Mouse (Mus musculus): ENCODE data around the gene Dapl1. TPM values are rescaled to one million over a fixed set of nuclear protein-coding genes. Genes with fewer than 3 reads are reported as not detected.

Gene Dapl1
- polyA plus RNA-seq, 1 experiment from 2014 or later = 4.9 TPM

DNA sequence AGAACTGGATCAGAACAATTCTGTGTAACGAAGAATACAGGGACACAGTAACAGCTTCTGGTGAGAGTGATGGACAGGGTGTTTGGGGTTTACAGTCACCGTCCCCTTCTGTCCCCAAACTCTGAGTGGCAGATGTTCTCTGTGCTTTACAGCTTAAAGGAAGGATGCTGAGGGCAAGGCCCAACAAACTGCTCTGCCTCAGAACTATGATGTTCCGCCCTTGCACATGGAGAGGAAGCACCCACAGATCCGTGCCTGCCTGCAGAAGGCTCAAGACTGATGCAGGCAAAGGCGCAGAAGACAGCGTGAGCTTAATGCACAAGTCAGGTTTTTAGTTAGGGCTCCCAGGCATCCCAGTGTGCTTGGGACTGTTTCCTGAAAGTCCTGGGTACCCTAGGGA lies 16.5 kb upstream of the Dapl1 start:
- H3K9me3 ChIP-seq (ENCODE audit: control insufficient read depth, low read length) = no peaks in the 10 kb centered on the region
- H3K4me3 ChIP-seq (ENCODE audit: low read length) = no peak overlapping the region
- no peak for ATAC-seq (ENCODE audit: low FRiP score, low TSS enrichment)
- H3K4me1 ChIP-seq (ENCODE audit: control insufficient read depth, insufficient read depth, low read length) = peaks cover 4% of the 10 kb centered on the region; the same call in 1 of the 2 replicates
- H3K4me2 ChIP-seq (replicated peaks; ENCODE audit: low read depth, low read length) = no peak overlapping the region
- no peak overlapping the region for H3K9ac ChIP-seq (ENCODE audit: low read depth, low read length)
- 91% methylated on average over 6 of the region's 6 CpGs for WGBS
- no peak overlapping the region for H3K27ac ChIP-seq (ENCODE audit: low read depth, low read length)
- no peaks in the 10 kb centered on the region for H3K36me3 ChIP-seq (ENCODE audit: control insufficient read depth, insufficient read depth, low read length)
- H3K27me3 ChIP-seq (ENCODE audit: control insufficient read depth, insufficient read depth, low read length) = no peaks in the 10 kb centered on the region

DNA sequence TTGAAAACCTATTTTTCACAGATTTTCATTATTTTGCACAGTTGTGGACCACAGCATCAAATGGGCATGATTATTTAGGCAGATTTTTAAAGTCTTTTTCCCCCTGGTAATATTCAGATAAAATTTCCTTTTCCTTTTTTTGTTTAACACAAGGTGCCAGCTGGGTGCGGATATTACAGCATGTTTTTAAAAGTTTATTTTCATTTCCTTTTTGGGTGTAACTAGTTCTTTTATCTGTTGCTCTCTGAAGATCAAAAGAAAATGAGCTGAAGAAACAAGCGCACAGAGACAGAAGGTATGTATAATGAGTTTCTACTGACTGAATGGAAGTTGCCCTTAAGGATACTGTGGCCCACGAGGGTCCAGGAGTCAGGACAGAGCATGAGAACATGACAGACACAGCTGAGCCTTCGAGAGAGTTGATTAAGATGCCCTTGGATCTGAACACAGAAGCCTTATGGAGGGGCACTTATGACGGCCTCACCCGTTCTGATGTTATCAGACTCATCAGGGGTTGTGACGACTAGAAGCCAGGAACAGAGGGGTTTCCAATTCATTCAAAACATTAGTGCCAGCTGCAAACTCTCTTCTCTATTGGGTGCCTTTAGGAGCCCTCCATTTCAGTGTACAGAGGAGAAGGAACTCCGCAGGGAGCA lies 14.7 kb upstream of the Dapl1 start:
- Histone ChIP-seq H3K9ac (ENCODE audit: low read depth, low read length) (no peak overlapping the region), H3K36me3 (ENCODE audit: control insufficient read depth, insufficient read depth, low read length) (no peaks in the 10 kb centered on the region), H3K27ac (ENCODE audit: low read depth, low read length) (no peak overlapping the region), H3K4me2 (replicated peaks; ENCODE audit: low read depth, low read length) (no peak overlapping the region), H3K9me3 (ENCODE audit: control insufficient read depth, low read length) (no peaks in the 10 kb centered on the region), H3K27me3 (ENCODE audit: control insufficient read depth, insufficient read depth, low read length) (no peaks in the 10 kb centered on the region), H3K4me3 (ENCODE audit: low read length) (no peak overlapping the region), H3K4me1 (ENCODE audit: control insufficient read depth, insufficient read depth, low read length) (peaks cover 4% of the 10 kb centered on the region; the same call in 1 of the 2 replicates)
- WGBS = 71% methylated on average over 8 of the region's 8 CpGs
- no peak for ATAC-seq (ENCODE audit: low FRiP score, low TSS enrichment)

- no peak for ATAC-seq (ENCODE audit: low FRiP score, low TSS enrichment)
- H3K27me3 ChIP-seq (ENCODE audit: control insufficient read depth, insufficient read depth, low read length) = no peaks in the 10 kb centered on the region
- H3K27ac ChIP-seq (ENCODE audit: low read depth, low read length) = no peak overlapping the region
These were observed 14.0 kb upstream of the Dapl1 start for GRCm38 (mm10) chr2:59470326-59471031.

GRCm38 (mm10) chr2:59471051-59471948 lies 13.2 kb upstream of the Dapl1 start:
- Histone ChIP-seq H3K4me2 (replicated peaks; ENCODE audit: low read depth, low read length) (no peak overlapping the region), H3K27me3 (ENCODE audit: control insufficient read depth, insufficient read depth, low read length) (no peaks in the 10 kb centered on the region), H3K4me1 (ENCODE audit: control insufficient read depth, insufficient read depth, low read length) (peaks cover 4% of the 10 kb centered on the region; the same call in 1 of the 2 replicates), H3K27ac (ENCODE audit: low read depth, low read length) (no peak overlapping the region), H3K36me3 (ENCODE audit: control insufficient read depth, insufficient read depth, low read length) (no peaks in the 10 kb centered on the region), H3K4me3 (ENCODE audit: low read length) (no peak overlapping the region), H3K9me3 (ENCODE audit: control insufficient read depth, low read length) (no peaks in the 10 kb centered on the region), H3K9ac (ENCODE audit: low read depth, low read length) (no peak overlapping the region)
- ATAC-seq (ENCODE audit: low FRiP score, low TSS enrichment) = no peak
- WGBS = 61% methylated on average over 15 of the region's 15 CpGs

More at GRCm38 (mm10) chr2:59470326-59471031, 14.0 kb upstream of the Dapl1 start:
- 65% methylated on average over 11 of the region's 11 CpGs for WGBS
- no peak overlapping the region for H3K4me3 ChIP-seq (ENCODE audit: low read length)
- H3K4me1 ChIP-seq (ENCODE audit: control insufficient read depth, insufficient read depth, low read length) = peaks cover 4% of the 10 kb centered on the region; the same call in 1 of the 2 replicates
- H3K4me2 ChIP-seq (replicated peaks; ENCODE audit: low read depth, low read length) = no peak overlapping the region
- no peak overlapping the region for H3K9ac ChIP-seq (ENCODE audit: low read depth, low read length)
- no peaks in the 10 kb centered on the region for H3K36me3 ChIP-seq (ENCODE audit: control insufficient read depth, insufficient read depth, low read length)
- no peaks in the 10 kb centered on the region for H3K9me3 ChIP-seq (ENCODE audit: control insufficient read depth, low read length)

GRCm38 (mm10) chr2:59474336-59474735 lies 10.1 kb upstream of the Dapl1 start:
- no peaks in the 10 kb centered on the region for H3K36me3 ChIP-seq (ENCODE audit: control insufficient read depth, insufficient read depth, low read length)
- no peaks in the 10 kb centered on the region for H3K4me1 ChIP-seq (ENCODE audit: control insufficient read depth, insufficient read depth, low read length)
- WGBS = 91% methylated on average over 4 of the region's 4 CpGs
- no peak for ATAC-seq (ENCODE audit: low FRiP score, low TSS enrichment)
- no peak overlapping the region for H3K9ac ChIP-seq (ENCODE audit: low read depth, low read length)
- no peak overlapping the region for H3K27ac ChIP-seq (ENCODE audit: low read depth, low read length)
- no peak overlapping the region for H3K4me2 ChIP-seq (replicated peaks; ENCODE audit: low read depth, low read length)
- no peak overlapping the region for H3K4me3 ChIP-seq (ENCODE audit: low read length)
- no peaks in the 10 kb centered on the region for H3K27me3 ChIP-seq (ENCODE audit: control insufficient read depth, insufficient read depth, low read length)
- no peaks in the 10 kb centered on the region for H3K9me3 ChIP-seq (ENCODE audit: control insufficient read depth, low read length)

GRCm38 (mm10) chr2:59485080-59485479 lies 627 bp downstream of the Dapl1 start:
- Histone ChIP-seq H3K9ac (ENCODE audit: low read depth, low read length) (no peak overlapping the region), H3K4me1 (ENCODE audit: control insufficient read depth, insufficient read depth, low read length) (peaks cover 14% of the 10 kb centered on the region; the same call in 1 of the 2 replicates), H3K4me2 (replicated peaks; ENCODE audit: low read depth, low read length) (no peak overlapping the region), H3K9me3 (ENCODE audit: control insufficient read depth, low read length) (no peaks in the 10 kb centered on the region), H3K4me3 (ENCODE audit: low read length) (no peak overlapping the region), H3K36me3 (ENCODE audit: control insufficient read depth, insufficient read depth, low read length) (no peaks in the 10 kb centered on the region), H3K27me3 (ENCODE audit: control insufficient read depth, insufficient read depth, low read length) (no peaks in the 10 kb centered on the region), H3K27ac (ENCODE audit: low read depth, low read length) (no peak overlapping the region)
- ATAC-seq (ENCODE audit: low FRiP score, low TSS enrichment) = no peak
- WGBS = 72% methylated on average over 2 of the region's 2 CpGs

GRCm38 (mm10) chr2:59485657-59486056 lies 1.2 kb downstream of the Dapl1 start:
- Histone ChIP-seq H3K27ac (ENCODE audit: low read depth, low read length) (no peak overlapping the region), H3K4me1 (ENCODE audit: control insufficient read depth, insufficient read depth, low read length) (peaks cover 14% of the 10 kb centered on the region; the same call in 1 of the 2 replicates), H3K36me3 (ENCODE audit: control insufficient read depth, insufficient read depth, low read length) (no peaks in the 10 kb centered on the region), H3K27me3 (ENCODE audit: control insufficient read depth, insufficient read depth, low read length) (no peaks in the 10 kb centered on the region), H3K9me3 (ENCODE audit: control insufficient read depth, low read length) (no peaks in the 10 kb centered on the region), H3K4me3 (ENCODE audit: low read length) (no peak overlapping the region), H3K4me2 (replicated peaks; ENCODE audit: low read depth, low read length) (no peak overlapping the region), H3K9ac (ENCODE audit: low read depth, low read length) (no peak overlapping the region)
- ATAC-seq (ENCODE audit: low FRiP score, low TSS enrichment) = 0 out of 2 replicates have a peak, but pooled peaks have one; percentile 32
- WGBS = 53% methylated on average over 4 of the region's 4 CpGs

DNA sequence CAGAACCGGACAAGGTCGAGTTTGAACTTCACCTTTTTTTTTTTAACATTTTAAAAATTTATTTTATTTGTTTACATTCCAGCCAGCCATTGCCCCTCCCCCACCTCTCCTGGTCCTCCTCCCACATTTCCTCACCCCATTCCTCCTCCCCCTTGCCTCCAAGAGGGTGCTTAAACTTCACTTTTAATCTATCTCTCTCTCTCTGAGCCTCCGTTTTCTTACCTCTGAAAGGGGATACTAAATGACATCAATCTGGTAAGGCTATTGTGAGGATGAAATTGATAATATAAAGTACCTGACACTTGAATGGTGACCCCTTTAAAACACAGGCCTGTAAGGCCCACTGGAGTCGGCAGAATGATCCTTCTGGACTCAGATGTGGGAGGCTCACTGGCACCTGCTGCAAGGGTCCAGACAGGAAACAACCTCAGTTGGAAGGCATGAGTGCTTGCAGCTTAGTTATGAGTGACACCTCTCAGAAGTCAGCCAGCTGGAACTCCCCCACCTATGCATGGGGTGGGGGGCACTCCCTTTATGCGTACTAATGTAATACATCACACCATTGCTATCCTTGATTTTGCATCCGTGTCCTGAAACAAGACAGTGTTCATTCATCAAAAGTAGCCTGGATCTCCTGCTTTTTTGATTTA lies 1.9 kb downstream of the Dapl1 start:
- H3K27ac ChIP-seq (ENCODE audit: low read depth, low read length) = no peak overlapping the region
- WGBS = 56% methylated on average over 6 of the region's 6 CpGs
- no peak overlapping the region for H3K4me2 ChIP-seq (replicated peaks; ENCODE audit: low read depth, low read length)
- H3K4me1 ChIP-seq (ENCODE audit: control insufficient read depth, insufficient read depth, low read length) = peaks cover 14% of the 10 kb centered on the region; the same call in 1 of the 2 replicates
- H3K9ac ChIP-seq (ENCODE audit: low read depth, low read length) = no peak overlapping the region
- H3K27me3 ChIP-seq (ENCODE audit: control insufficient read depth, insufficient read depth, low read length) = no peaks in the 10 kb centered on the region
- no peak for ATAC-seq (ENCODE audit: low FRiP score, low TSS enrichment)
- H3K9me3 ChIP-seq (ENCODE audit: control insufficient read depth, low read length) = no peaks in the 10 kb centered on the region
- no peaks in the 10 kb centered on the region for H3K36me3 ChIP-seq (ENCODE audit: control insufficient read depth, insufficient read depth, low read length)
- no peak overlapping the region for H3K4me3 ChIP-seq (ENCODE audit: low read length)

Measured in kidney, embryonic 14.5 days (tissue).